Mouse (Mus musculus) CD4-positive, CD25-positive, alpha-beta regulatory T cell, adult 4 months (primary cell): ENCODE results near the gene Sorcs2. TPM values are rescaled to one million over a fixed set of nuclear protein-coding genes. Genes with fewer than 3 reads are reported as not detected.

Source experiments
- ATAC-seq: one replicate; pipeline ENCODE4 v1.8.0; 2017
- polyA plus RNA-seq, 2 experiments: library from polyadenylated mRNA; unstranded; fragments of 100-300 nt; shearing (Covaris generic); gene quantifications; one replicate each; pipeline ENCODE4 v1.2.1; 2017

The Sorcs2 gene
- polyA plus RNA-seq, 2 experiments from 2014 or later: 4.5 to 4.7 TPM

DNA sequence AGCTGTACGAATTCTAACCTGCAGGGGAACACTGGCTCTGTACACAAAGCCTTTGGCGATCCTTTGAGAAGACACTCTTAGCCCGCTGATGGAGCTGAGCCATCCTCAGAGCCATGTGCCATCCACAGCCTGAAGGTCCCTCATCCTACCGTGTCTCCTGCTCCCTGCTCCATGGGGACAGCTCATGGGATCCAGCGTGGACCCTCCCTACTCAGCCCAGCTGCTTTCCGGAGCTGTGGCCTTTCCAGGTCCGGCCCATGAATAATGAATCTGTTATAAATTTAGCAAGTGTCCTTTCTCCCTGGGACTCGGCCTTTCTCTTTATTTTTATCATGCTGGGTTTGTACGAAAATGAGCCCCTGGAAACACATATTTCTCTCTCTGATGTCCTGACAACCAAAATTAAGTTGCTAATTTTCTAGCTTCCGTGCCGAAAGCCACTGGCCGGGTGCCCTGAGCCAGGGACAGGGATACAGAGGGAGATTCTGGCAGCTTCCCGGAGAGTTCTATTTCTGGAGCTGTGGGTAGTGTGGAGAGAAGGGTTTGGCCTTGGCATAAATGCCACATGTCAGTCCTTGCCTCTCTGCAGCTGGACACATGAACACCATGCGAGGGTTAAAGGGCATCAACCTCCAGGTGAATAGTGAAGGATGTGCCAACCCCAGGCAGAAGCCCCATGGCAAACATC is 228.8 kb downstream of the Sorcs2 start:
- no peak for ATAC-seq

DNA sequence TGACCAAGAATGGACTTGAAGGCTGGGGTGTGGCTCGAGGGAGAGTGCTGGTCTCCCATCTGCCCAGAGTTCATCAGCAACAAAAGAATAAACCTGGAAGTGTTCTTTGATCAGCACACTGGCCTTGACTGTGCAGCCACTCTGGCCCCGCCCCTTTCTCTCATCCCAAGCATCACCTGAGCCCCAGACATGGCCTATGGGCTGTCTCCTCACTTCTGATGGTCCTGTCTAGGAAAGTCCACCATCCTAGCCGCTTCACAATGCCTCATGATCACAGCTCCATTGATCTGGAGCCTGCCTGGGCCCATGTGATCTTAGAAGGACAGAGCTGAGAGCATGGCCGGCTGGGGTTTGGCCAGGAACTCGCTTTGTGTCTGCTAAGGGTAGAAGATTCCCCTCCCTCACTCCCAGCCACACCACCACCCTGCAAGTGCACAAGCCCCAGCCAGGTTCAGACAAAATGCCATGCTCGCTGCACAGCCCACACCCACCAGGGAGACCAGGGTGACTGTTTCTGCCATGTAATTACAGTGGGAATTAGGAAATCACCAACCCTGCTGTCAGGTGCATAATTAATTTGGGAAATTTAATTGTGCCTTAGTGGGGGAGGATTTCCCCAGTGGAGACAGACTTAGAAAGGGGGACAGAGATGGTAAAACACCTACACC is 231.5 kb downstream of the Sorcs2 start:
- no peak for ATAC-seq

DNA sequence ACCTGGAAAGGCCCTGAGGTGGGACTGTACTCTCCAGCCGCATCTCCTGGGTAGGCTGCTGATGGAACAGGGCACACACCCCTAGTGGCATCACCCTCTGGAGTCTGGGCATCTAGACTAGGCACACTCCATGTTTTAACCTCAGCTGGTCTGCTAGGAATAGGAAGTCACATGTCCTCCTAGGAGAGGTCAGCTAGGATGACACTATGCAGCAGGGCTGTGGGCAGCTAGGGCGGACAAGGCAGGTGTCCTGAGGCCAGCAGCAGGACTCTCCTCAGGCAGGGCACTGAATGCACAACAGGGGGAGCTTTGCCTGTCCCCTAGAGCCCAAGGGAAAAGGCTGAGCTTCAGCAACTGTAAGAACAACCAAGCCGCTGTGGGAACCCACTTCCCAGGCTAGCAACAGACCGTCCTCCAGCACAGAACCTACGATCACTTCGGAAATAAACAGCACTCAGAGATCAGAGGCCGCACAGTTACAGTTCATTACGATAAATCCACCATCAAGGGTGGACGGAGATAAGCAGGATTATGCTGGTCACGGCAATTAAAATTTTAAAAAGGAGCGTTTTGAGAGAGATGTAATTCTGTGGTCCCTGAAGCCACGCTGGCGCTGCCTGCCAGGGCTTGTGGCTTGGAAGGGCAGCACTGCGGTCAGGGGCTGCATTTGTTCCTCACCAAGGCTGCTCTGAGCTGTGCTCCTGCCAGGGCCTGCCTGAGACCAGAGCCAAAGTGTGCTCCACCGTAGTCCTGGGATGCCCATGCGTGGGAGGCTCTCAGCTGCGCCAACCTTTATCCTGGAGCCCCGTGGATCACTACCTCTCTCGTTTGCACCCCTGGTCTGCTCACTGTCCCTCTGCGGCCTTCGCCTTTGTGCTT is 232.3 kb downstream of the Sorcs2 start:
- no peak for ATAC-seq

DNA sequence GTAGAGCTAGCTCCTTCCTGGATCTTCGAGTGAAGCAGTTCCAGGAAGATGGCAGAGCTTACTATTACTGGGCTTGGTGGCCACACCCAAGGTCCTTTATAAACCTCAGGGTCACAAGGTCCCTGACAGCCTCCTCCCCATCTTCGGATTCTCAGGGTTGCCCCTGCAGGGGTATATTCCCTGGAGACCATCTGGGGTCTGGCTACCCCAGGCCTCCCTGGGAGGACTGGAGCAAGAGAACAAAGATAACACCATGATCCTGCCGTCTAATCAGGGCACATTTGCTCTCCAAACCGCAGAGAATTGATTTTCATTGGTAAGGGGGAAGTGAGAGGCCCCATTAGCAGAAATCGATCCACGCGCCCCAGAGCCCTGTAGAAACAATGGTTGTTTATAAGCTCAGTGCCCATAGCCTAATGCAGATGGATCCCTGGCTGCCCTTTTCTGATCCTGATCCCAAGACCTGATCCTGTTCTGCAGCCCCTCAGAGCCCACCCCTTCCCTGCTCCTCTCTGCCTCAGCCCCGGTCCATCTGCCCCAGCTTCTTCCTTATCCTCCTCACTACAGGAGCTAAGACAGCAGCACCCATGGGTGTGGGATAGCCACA is 243.0 kb downstream of the Sorcs2 start:
- no peak for ATAC-seq

DNA sequence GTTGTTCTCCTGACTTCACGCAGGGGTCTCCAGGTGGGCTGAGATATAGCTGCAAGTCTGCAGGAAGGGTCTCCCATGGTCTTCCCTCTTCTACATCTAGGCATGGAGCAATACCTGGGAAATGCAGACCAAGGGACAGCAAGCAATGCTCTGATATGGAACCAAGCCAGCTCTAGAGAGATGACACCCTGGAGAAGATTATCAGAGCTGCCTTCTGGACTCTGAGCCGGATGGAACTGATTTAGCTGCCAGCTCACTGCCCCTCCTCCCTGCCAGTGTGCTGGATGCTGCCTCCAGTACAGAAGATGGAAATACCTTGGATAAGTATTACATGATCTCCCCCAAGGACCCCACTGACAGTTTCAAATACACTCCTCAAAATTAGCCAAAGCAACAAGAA is 244.7 kb downstream of the Sorcs2 start:
- ATAC-seq: no peak

DNA sequence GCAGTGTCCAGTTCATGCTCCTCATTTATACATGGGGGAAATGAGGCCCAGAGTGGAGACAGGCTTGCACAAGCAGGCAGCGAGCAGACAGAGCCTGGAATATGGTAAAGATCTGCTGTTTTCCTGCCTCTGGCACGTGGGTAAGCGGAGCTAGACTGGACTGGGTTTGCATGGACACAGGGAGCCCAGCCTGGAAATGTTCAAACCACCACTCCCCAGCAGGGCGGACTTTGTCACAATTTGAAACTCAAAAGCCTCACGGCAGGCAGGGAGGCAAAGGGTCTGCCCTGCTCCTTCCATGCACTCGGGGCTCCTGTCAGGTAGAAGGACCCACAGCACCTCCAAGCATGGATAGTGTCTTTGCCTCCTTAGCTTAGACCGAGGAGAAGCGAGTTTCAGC is 246.9 kb downstream of the Sorcs2 start:
- ATAC-seq: no peak

DNA sequence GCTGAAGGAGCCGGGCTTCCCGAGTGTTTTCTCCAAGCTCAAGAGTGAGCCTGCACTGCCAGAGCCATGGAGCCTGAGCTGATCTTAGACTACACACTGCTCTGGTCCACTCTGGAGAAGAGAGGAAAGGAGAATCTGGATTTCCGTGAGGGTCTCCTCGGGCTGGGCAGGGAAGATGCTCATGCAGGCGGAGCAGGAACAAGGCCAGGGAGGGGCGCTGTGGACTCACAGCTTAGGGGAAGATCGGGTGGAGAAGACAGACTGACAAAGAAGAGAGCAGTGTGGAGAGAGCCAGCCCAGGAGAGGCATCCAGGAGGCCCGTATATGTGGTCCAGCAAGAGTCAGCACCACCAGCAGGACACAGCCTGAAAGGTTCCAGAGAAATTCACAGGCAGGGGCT is 248.8 kb downstream of the Sorcs2 start:
- ATAC-seq: no peak

DNA sequence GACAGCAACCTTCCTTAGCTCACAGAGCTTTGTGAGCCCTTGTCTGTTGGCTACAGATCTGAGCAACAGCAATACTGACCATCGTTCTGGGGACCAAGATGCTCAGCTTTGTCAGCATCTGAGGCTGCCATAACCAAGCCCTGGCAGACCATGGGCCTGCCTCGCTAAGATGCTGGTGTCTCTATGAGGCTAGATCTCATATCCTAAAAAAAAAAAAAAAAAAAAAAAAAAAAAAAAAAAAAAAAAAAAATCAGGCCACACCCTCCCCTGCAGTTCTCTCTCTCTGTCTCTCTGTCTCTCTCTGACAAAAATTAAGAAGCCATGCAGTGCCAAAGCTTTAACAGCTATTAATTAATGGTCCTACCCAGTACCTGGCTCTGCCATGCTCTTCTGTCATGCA is 251.3 kb downstream of the Sorcs2 start:
- no peak for ATAC-seq

DNA sequence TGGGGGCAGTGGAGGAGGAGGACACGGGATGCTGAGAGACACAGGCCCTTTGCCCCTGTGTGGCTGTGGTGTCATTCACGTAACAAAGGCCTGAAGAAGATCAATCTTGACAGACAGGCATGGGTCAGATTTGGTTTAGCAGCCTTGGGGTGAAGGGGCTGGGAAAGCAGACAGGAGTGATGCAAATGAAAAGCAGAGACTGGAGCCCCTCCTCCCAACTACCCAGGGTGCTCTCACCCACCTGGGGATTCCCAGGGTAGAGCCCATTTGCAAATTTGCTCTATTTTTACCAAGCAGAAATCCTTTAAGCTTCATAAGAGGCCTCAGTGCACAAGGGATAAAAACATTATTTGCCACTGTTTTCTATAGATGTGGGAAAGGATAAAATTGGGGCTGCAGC is 253.4 kb downstream of the Sorcs2 start:
- ATAC-seq: no peak

DNA sequence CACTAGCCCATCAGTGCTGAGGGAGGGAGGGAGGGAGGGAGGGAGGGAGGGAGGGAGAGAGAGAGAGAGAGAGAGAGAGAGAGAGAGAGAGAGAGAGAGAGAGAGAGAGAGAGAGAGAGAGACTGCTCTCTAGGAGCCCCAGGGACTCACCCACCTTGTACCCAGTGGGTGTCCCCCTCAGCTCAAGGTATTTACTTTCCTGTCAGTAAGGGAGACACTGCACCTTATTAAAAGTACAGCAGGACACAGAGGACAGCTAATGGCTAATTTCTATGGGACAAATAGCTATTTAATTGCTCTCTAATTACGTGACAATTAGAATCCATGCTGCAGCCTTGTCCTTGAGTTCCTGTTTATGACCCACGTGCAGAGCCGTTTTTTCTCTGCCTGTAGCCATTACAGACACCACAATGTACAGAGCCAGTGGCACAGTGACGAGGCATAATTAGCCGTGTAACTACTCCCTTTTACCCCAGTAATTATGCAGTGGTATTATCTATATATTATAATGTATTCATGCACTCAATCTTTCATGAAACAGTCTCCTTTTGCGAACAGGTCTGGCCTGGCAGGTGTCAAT is 256.2 kb downstream of the Sorcs2 start:
- no peak for ATAC-seq

DNA sequence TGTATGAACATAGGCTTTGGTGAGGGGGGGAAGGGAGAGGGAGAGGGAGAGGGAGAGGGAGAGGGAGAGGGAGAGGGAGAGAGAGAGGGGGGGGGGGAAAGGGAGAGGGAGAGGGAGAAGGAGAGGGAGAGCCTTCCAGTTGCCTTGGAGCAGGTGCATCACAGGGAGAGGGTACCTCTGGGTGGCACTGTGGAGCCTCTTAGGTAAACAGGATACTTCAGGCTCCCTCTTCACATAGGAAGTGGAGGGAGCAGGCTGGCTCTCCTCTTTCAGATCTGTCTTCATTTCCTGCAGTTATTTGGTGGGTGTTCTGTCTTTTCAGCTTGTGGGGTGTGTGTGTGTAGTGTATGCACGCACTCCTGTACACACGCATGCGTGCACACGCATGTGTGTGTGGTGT is 256.8 kb downstream of the Sorcs2 start:
- no peak for ATAC-seq

DNA sequence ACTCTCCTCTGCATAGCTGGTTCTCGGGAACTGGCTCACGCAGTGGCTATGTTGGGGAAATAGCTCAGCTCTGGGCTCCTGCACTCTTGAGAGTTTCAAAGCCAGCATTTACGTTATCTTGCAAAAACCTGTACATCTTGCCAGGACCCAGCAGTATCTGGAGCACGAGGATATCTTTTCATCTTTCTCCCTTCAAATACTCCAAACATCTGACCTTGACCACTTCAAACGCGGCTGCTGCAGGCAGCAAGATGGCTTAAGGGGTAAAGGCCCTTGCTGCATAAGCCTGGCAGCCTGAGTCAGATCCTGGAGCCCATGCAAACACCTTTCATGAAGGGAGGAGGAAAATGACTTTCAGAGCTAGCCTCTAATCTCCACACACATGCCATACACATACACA is 258.2 kb downstream of the Sorcs2 start:
- ATAC-seq: no peak

DNA sequence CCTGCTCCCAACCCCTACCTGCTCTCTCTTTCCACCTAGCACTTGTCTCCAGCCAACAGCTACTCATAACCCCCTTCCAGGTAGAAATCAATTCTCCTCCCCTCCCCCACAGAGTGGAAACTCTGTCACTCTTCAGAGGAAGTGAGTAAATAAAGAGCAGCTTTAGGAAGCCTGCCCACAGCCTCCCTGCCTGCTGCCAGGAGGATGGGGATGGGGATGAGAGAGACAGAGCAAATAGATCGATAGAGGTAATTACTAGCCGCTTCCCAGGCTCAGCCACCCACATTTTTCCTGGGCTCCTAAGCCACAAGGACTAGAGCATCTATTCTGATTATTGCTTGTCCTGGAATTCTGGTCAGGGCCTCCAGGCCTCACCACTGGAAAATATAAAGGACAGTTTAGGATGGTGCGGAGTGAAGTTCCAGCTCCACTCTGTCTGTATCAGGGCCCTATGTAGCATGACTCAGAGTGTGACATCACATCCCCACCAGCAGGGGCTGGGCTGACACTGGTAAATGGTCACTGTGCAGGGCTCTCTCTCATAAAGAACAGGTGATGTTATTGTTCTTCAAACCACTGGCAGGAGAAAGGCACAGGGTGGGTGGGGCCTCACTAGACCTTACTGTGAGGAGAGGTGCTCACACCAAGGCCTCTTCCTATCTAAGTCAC is 261.9 kb downstream of the Sorcs2 start:
- ATAC-seq: no peak

DNA sequence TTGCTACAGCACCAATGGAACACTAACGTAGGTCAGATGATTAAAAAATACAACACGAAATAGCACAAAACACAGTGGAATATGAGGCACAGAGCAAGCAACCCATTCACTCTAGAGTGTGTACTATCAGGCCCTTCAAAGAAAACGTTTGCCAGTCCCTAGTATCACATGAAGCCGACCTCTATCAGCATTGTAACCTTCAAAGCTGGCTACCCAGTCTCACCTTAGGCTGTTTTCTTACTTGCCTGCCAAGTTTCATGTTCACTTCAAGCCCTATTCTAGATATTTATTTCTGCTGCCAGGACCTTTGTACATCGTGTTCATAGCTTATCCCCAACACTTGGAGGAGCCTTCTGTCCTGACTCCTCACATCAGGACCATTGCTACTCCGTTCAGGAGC is 263.6 kb downstream of the Sorcs2 start:
- ATAC-seq: no peak

DNA sequence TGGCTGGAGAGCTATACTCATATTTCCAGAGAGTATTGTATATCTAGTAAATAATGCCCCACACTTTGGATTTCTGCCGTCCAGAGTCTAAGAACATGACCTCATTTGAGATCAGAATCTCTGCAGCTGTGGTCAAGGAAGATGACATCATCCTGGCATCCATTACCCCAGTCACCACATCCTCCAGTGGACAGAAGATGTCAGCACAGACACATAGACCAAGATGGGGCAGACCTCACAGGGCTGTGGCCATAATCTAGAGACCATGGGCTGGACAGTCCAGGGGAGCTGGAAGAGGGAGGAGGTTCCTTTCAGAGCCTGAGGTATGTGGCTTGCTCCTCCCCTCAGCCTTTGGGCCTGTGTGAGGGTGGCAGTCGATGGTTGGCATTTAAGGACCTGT is 264.0 kb downstream of the Sorcs2 start:
- no peak for ATAC-seq

DNA sequence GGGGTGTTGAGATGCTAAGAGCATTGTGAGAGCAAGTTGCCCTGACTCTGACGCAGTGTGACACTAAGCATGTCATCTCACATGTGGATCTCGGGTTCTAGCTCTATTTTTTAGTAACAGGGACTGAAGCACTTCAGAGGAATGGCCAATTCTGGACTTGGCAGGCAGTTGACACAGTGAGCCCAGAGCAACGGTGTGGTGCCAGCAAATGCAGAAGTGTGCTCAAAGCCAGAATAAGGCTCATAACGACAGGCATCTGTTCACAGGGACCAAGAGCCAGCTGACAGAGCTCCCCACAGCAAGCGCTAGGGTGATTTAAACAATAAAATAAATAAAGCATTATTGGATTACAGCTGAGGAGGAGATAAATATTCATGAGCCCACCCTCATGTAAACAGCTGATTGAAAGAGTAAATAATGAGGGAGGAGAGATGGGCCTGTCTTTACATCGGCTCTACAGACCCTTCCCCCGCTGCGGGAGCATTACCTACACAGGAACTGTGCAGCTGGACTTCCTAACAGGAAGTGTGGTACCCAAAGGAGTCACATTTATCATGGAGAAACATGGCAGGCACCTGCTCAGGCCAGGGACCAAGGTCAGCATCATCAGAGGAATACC is 267.4 kb downstream of the Sorcs2 start:
- ATAC-seq: no peak

DNA sequence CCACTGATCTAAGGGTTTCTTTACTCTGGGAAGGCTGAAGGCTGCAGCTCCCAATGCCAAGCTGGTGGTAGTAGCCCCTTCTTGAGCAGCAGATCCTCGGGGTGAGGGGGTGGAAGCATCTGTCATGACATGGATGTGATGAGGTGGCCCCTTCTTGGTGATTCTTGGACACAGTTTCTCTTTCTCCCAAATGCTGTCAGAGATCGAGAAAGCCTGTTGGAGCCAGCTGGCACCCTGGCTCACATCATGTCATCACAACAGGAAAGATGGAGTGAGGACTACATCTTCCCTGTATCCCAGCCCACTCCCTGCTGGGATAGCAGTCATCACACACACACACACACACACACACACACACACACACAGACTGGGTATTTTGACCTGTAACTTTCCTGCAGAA is 268.3 kb downstream of the Sorcs2 start:
- ATAC-seq: no peak

DNA sequence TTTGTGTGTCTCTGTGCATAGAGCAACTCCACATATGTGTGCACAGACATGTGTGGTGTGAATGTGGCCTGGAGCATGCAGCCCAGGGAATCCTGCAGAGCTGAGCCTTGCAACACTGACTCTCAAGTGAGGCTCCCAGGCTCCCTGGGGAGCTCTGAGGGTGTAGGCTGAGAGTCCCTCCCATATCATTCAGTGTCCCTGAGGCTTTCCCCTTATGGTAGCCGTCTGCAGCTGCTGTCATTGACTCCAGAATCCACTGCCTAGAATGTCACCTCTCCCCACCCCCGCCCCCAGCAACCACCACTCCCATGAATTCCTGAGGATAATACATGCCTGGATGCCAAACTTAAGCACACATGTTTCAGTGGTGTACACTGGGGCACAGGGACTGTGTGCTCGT is 269.4 kb downstream of the Sorcs2 start:
- no peak for ATAC-seq

DNA sequence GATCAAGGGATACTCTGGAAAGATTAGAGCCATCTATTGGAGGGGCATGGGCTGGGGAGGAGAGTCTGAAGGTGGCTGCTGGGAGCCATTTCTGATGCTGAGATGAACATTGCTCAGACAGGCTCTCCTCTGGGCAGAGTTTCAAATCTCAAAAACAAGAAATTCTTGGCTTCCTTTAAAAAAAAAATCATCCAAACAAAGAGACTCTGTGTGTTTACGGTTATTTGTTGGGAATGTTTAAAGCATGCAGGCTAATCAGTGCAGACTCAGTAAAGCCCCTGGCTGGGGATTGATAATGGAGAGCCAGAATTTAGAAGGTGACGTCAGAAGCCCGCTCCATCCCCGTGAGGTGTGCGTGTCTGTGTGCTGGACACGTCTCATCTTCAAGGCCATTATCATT is 272.9 kb downstream of the Sorcs2 start:
- no peak for ATAC-seq

DNA sequence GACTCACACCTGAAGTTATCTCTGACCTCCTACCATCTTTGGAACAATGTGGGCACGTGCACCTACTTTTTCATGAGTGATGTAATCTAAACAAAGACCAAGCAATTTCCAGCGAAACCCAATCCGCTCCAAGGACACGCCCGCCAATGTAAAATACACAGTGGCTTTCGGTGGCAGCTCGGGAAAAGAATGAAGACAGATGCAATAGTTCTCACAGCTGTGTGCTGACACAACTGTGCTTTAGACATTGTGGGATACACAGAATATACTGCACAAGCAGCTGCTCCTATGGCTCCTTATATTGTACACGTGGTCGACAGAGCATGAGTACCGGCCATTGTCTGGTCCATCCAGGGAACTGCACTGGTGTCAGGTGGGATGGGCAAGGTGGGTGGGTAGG is 275.0 kb downstream of the Sorcs2 start:
- no peak for ATAC-seq

DNA sequence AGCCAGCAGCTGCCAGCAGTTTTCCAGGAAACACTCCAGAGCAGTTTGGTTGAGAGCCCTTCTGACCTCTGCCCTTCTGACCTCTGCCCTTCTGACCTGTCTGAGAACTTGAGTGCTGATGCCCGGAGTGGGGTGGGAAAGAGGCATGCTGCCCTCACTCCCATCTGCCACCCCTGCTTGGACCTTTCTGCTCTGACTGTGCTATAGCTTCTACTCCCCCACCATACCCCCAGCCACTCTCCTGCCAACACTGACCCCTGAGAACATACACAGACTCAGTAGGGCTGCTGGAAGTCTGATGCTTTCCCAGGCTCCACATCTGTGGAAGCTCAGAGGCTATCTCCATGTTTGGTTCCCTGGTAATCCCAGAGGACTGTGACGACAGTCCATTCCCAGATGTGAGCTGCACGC is 277.0 kb downstream of the Sorcs2 start:
- ATAC-seq: no peak

DNA sequence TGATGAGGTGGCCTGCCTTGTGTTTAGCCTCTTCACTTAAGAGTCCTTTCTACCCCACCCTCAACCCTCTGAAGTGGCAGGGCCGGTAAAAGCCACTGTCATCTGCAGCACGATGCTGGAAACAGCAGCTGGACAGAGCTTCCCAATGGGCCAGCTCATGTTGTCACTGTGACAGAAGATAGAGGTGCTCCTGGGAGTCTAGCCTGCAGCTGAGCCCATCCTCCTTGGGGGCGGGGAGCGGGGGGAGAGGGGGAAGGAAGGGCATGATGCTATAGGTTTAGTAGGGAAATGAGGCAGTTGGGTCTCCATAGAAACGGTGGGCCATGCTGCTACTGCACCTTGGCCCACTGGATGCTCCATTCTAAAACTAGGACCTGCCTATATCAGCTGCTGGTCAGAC is 279.9 kb downstream of the Sorcs2 start:
- no peak for ATAC-seq
